Mouse (Mus musculus): ENCODE results near the gene Entr1.

DNA sequence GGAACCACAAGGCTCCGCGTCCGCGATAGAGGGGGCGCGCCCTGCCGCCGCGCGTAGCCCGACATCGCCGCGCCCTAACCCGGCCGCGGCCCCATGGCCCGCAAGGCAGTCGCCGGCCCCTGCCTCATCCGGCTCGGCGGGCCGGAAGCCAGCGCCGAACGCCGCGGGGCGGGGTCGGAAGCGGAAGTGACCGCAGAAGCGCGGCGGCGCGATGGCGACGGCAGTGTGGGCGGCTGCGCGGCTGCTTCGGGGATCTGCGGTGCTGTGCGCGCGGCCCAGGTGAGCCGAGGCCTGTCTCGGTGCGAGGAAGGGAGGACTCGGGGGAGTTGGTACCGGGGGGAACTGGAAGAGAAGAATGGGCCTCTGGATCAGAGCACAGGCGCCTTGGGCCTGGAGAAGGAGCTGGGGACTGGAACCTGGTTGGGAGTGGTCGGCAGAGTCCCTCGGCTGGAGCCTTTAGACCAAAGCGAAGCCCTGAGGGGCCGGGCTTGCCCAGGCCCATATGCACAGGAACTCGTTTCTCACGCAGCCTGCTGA lies at the start of gene Entr1, which contains the start of gene Pmpca:
- TF ChIP-seq USF1 (IDR thresholded peaks at IDR 0.05; ENCODE audit: low read depth) (no peak), POLR2A (IDR thresholded peaks at IDR 0.05; ENCODE audit: insufficient read length, low read depth) (peak; percentile 94), TCF12 (IDR thresholded peaks at IDR 0.05; ENCODE audit: insufficient read depth, poor library complexity, severe bottlenecking) (no peak), POLR2AphosphoS2 (IDR thresholded peaks at IDR 0.05; ENCODE audit: insufficient read length, low read depth) (peak; percentile 95), MAX (IDR thresholded peaks at IDR 0.05; ENCODE audit: low read depth) (no peak), REST (IDR thresholded peaks at IDR 0.05; ENCODE audit: insufficient read depth, insufficient read length) (peak; percentile 21), SRF (IDR thresholded peaks at IDR 0.05; ENCODE audit: control insufficient read depth, insufficient read length, low read depth) (no peak), CEBPB (IDR thresholded peaks at IDR 0.05; ENCODE audit: insufficient read depth, poor library complexity, severe bottlenecking) (no peak), E2F4 (IDR thresholded peaks at IDR 0.05; ENCODE audit: insufficient read depth) (no peak)
